Mouse (Mus musculus): ENCODE measurements around the gene Hp1bp3. TPM values are rescaled to one million over a fixed set of nuclear protein-coding genes. Genes with fewer than 3 reads are reported as not detected.

Hp1bp3 gene
- total RNA-seq, 2 experiments from 2014 or later, result 200 to 356 TPM

- ATAC-seq (replicated peaks; ENCODE audit: low FRiP score, poor library complexity, severe bottlenecking), result no peak
Observed at GRCm38 (mm10) chr4:138292028-138292427, 75.9 kb downstream of the Hp1bp3 start.

GRCm38 (mm10) chr4:138293261-138293948 is 77.3 kb downstream of the Hp1bp3 start:
- ATAC-seq (replicated peaks; ENCODE audit: low FRiP score, poor library complexity, severe bottlenecking), result no peak

- no peak for ATAC-seq (replicated peaks; ENCODE audit: low FRiP score, poor library complexity, severe bottlenecking)
Observed at GRCm38 (mm10) chr4:138293949-138294550, 78.0 kb downstream of the Hp1bp3 start.

Other genes with a start within 250 kb of the Hp1bp3 start
- 23.1 and 29.8 TPM in 2 replicates for gene Eif4g3, start 223.3 kb upstream of the Hp1bp3 start, total RNA-seq (2015; ENCODE audit: low replicate concordance)
- 11.7 and 12.1 TPM in 2 replicates for gene Eif4g3, start 223.3 kb upstream of the Hp1bp3 start, total RNA-seq (2017; ENCODE audit: low replicate concordance)
- 1.8 and 3.8 TPM in 2 replicates for gene Sh2d5, start 34.1 kb downstream of the Hp1bp3 start, total RNA-seq (2015; ENCODE audit: low replicate concordance)
- gene Sh2d5, start 34.1 kb downstream of the Hp1bp3 start, total RNA-seq (2017; ENCODE audit: low replicate concordance), result 3.5 and 3.8 TPM in 2 replicates
- gene Kif17, start 34.1 kb downstream of the Hp1bp3 start, total RNA-seq (2015; ENCODE audit: low replicate concordance), result 0.72 and 2.5 TPM in 2 replicates
- 1.3 TPM in 1 of 2 replicates, not detected in the other for gene Kif17, start 34.1 kb downstream of the Hp1bp3 start, total RNA-seq (2017; ENCODE audit: low replicate concordance)
- gene Ddost, start 88.4 kb downstream of the Hp1bp3 start, total RNA-seq (2015; ENCODE audit: low replicate concordance), result 65.6 and 81.3 TPM in 2 replicates
- gene Ddost, start 88.4 kb downstream of the Hp1bp3 start, total RNA-seq (2017; ENCODE audit: low replicate concordance), result 34.7 and 39.8 TPM in 2 replicates
- gene Pink1, start 110.0 kb downstream of the Hp1bp3 start, total RNA-seq (2015; ENCODE audit: low replicate concordance), result 20.2 and 26.8 TPM in 2 replicates
- gene Pink1, start 110.0 kb downstream of the Hp1bp3 start, total RNA-seq (2017; ENCODE audit: low replicate concordance), result 20.8 and 36.6 TPM in 2 replicates
- not detected in 2 replicates for gene Cda, start 151.7 kb downstream of the Hp1bp3 start, total RNA-seq (2015; ENCODE audit: low replicate concordance)
- gene Cda, start 151.7 kb downstream of the Hp1bp3 start, total RNA-seq (2017; ENCODE audit: low replicate concordance), result not detected in 2 replicates
- gene Fam43b, start 180.2 kb downstream of the Hp1bp3 start, total RNA-seq (2015; ENCODE audit: low replicate concordance), result not detected in 2 replicates
- not detected in 2 replicates for gene Fam43b, start 180.2 kb downstream of the Hp1bp3 start, total RNA-seq (2017; ENCODE audit: low replicate concordance)
- gene Mul1, start 218.4 kb downstream of the Hp1bp3 start, total RNA-seq (2015; ENCODE audit: low replicate concordance), result 2.9 and 3.2 TPM in 2 replicates
- gene Mul1, start 218.4 kb downstream of the Hp1bp3 start, total RNA-seq (2017; ENCODE audit: low replicate concordance), result 3.7 and 5.0 TPM in 2 replicates
- gene Camk2n1, start 238.0 kb downstream of the Hp1bp3 start, total RNA-seq (2015; ENCODE audit: low replicate concordance), result 0.42 TPM in 1 of 2 replicates, not detected in the other
- gene Camk2n1, start 238.0 kb downstream of the Hp1bp3 start, total RNA-seq (2017; ENCODE audit: low replicate concordance), result 0.30 TPM in 1 of 2 replicates, not detected in the other